Mouse (Mus musculus): ENCODE data around the gene Duox1.

- TF ChIP-seq USF1 (IDR thresholded peaks at IDR 0.05; ENCODE audit: low read depth), result no peak
- no peak for TF ChIP-seq CEBPB (IDR thresholded peaks at IDR 0.05; ENCODE audit: insufficient read depth, poor library complexity, severe bottlenecking)
- no peak for TF ChIP-seq MAX (IDR thresholded peaks at IDR 0.05; ENCODE audit: low read depth)
- TF ChIP-seq POLR2A (IDR thresholded peaks at IDR 0.05; ENCODE audit: insufficient read length, low read depth), result no peak
- TF ChIP-seq E2F4 (IDR thresholded peaks at IDR 0.05; ENCODE audit: insufficient read depth), result no peak
- no peak for TF ChIP-seq POLR2AphosphoS2 (IDR thresholded peaks at IDR 0.05; ENCODE audit: insufficient read length, low read depth)
- TF ChIP-seq TCF12 (IDR thresholded peaks at IDR 0.05; ENCODE audit: insufficient read depth, poor library complexity, severe bottlenecking), result no peak
- no peak for TF ChIP-seq SRF (IDR thresholded peaks at IDR 0.05; ENCODE audit: control insufficient read depth, insufficient read length, low read depth)
Observed at GRCm38 (mm10) chr2:122378421-122379291, 63.2 kb downstream of the Duox1 start.

All from myocyte (in vitro differentiated cells).